Mouse (Mus musculus) frontal cortex, postnatal 14 days (tissue): Measurements from ENCODE around the gene Adgrv1.

Experiments used
- DNase-seq, 2 experiments: peaks; one replicate each; pipeline ENCODE4 v3.0.0; 2022; ENCODE audit warnings: low spot score in 2 of 2

Adgrv1 gene

DNA sequence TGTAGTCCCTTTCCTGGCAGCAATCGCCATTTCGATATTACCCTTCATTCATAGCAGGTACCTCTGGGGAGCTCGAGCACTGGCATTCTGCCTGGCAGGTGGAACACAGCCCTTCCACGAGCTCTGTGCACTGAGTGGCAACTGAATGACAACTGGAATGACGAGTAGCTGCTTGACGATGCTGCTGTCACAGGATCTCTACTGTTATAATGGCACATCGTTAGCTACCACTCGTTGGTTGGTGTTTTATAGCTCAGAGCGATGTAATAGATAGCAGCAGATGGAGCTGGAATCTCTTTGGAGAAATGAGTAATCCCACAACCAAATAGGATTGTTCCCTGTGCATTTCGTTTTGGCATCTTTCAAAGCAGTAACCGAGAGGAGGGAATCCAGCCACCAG lies 587.6 kb downstream of the Adgrv1 start:
- no peak for DNase-seq
